Mouse (Mus musculus) kidney, postnatal 4 days (tissue): ENCODE data around the gene Syce3.
A peak's percentile ranks its signal among the peaks of the same experiment; 100 is the strongest.
"Not testable (repeated sequence)": the region's sequence is repeated elsewhere in the genome, so short reads cannot be mapped to it uniquely, and the experiment has no call there.

Source experiments
- DNase-seq, 2 experiments: peaks; one replicate each; pipeline ENCODE4 v3.0.0; 2021; ENCODE audit warnings: mixed read lengths in 2 of 2

Gene Syce3

GRCm38 (mm10) chr15:89410118-89410517 lies at the start of gene Syce3:
Gene Syce3, minus strand, starts transcription at chr15:89410503.
- DNase-seq: no peak

DNA sequence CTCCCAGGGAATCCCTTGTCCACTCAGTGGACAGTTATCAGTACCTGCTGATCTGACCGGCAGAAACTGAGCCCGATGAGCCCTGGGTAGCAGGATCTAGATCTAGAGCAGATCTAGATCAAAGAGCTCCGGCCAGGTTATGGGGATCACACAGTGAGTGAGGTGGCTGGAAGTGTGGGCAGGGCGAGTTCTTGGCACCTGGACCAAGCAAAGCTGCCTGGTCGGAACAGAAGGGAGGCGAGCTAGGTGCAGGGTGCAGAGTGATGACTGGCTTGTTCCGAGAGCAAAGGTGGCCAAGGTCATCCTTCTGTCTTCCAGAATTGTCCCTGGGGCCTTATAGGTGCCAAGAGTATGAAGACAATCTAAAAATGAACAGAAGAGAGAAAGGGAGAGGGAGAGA lies 49.5 kb upstream of the Syce3 start:
- no peak for DNase-seq

DNA sequence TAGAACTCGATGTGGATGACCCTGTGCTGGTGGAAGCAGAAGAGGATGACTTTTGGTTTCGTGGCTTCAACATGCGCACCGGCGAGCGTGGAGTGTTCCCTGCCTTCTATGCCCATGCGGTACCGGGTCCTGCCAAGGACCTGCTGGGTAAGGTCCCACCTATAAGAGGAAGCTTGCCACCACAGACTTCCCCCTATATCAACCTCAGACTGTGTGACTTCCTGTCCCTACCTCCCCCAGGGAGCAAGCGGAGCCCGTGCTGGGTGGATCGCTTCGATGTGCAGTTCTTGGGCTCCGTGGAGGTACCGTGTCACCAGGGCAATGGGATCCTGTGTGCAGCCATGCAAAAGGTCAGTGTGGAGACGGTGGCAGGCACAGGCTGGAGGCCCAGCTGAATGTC lies 48.6 kb upstream of the Syce3 start:
- no peak for DNase-seq

DNA sequence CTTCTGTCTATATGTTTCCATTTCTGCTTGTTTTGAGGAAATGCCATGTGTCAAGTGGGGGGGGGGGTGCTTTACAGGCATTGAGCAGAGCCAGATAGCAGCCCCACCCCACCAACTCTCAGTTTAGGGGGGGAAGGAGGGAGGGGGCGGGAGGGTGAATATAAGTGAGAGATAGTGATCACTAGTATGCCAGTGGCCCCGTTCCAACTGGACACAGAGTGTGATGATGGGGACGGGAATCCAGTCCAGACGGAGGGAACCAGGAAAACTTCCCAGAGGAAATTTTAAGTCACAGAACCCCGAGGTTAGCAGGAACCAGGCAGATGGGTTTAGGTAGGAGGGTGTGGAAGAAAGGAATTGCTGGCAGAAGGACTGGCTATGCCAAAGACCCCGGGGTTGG lies 45.3 kb upstream of the Syce3 start:
- no peak for DNase-seq

GRCm38 (mm10) chr15:89454857-89455256 lies 44.6 kb upstream of the Syce3 start:
- no peak for DNase-seq

GRCm38 (mm10) chr15:89453865-89454478 lies 43.7 kb upstream of the Syce3 start, which contains the start of gene Mapk8ip2:
Gene Mapk8ip2, plus strand, starts transcription at chr15:89453913.
- DNase-seq: peak in 1 of 2 experiments; percentile 33

GRCm38 (mm10) chr15:89452906-89453864 lies 42.9 kb upstream of the Syce3 start:
- peak; percentile 89 to 90 for DNase-seq

DNA sequence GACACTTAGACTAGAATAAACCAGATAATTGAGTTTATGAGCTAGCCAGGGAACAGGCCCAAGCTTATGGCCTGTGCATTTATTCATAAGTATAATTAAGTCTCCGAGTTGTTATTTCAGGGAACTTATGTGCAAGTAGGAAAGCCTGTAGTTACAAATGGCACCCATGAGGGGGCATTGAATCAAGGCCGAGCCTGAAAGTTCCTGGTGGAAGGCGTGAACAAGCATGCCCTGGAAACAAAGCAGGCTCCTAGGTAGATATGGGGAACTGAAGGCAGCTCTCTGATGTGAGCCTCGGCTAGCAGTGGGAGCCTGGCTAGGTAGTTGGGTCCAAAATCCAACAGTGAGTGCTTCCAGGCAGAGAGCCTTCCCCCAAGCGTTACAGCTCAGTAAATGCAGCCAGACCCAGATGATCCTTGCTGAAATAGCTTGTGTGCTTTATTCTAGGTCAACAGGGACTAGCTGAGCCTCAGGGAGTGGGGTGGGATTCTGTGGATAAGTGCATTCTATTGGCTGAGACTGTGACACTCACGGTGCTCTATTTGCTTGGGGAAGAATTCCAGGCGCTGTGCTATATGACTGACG lies 32.3 kb upstream of the Syce3 start:
- no peak for DNase-seq

GRCm38 (mm10) chr15:89435878-89436277 lies 25.6 kb upstream of the Syce3 start:
- DNase-seq: no peak

GRCm38 (mm10) chr15:89434136-89434535 lies 23.8 kb upstream of the Syce3 start:
- DNase-seq: no peak

DNA sequence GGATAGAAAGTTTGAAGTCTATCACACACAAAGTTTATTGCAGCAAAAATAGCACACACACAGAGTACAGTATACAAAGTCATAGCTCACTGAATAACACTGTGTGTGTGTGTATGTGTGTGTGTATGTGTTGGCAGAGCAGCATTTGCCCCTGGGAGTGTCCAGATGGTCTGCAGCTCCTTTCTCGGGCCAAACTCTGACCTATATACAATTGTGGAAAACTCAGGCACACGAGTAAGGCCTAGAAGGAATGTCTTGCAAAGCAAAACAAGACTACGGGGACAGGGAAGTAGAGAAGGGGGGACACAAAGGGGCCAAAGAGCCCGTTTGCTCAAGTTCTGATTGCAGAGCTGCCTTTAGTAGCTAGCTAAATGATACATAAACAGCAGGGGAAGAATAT lies 22.6 kb upstream of the Syce3 start:
- no peak for DNase-seq

- DNase-seq: no peak
These were observed 21.5 kb upstream of the Syce3 start for GRCm38 (mm10) chr15:89431806-89432205.

- no peak for DNase-seq
These were observed 21.0 kb upstream of the Syce3 start for GRCm38 (mm10) chr15:89431271-89431670.

DNA sequence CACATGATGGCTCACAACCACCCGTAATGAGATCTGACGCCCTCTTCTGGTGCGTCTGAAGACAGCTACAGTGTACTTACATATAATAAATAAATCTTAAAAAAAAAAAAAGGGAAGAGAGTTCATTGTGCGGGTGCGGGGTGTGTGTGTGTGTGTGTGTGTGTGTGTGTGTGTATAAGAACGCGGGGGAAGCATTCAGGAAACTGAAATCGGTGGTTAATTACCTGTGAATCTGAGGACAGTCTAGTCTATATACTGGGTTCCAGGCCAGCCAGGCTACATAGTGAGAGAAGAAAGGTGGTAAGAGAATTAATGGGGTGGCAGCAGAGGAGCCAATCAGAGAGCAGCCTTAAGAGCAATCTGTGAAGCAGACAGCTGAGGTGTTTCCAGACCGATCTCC lies 20.5 kb upstream of the Syce3 start:
- DNase-seq: not testable (repeated sequence)

DNA sequence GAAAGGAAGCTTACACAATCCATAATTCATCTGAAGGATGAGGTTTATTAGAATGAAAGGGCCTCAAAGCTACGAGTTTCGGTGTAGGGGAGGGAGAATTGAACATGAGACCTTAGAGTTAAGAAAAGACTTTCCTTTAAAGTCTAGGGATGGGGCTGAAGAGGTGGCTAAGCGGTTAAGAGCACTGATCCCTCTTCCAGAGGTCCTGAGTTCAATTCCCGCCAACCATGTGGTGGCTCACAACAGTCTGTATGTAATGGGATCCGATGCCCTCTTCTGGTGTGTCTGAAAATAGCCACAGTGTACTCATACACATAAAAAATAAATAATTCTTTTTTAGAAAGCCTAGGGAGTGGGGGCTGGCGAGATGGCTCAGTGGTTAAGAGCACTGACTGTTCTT lies 20.0 kb upstream of the Syce3 start:
- no peak for DNase-seq

DNA sequence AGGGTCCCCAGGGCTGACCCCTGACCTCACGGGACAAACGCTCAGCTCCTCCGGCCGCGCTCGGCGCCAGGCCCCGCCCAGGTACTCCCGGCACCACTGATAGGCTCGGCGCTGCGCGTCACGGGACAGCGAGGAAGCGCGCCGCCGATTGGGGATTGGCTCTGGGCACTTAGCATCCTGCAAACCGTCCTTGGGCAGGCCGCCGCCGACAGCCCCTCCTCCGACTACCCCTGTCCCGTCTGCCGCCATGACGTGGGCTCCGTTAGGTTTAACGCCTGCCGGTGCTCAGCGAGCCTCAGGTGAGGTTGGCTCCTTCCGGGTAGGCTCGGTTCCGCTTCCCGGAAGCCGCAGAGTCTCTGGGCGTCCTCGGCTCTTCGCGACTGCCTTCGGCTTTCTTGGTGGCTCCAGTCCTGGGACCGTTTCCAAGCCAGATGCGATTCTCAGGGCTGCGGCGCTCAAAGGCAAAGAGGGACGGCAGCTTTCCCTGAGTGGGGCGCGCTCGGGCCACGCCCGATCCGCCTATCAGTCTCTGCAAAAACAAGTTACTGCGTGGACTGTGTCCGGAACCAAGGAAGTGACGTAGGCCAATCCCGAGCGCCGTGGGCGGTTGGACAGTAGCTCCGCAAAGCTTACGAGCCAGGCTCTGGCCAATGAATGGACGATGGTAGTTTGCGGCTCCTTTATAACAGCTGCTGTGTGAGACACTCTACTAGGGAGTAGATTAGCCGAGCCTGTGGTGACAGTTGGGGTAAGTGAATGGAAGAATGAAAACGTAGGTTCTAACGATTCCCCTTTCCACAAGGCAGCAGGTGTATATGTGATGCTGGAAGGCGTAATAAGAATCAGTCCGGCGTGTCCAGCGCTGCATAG lies 19.3 kb upstream of the Syce3 start, which contains the start of the genes C730034F03Rik, Gm44502 and Chkb:
TSS of gene C730034F03Rik (plus strand) at position 238 of the 870 bp plus-strand sequence.
TSS of gene Gm44502 (minus strand) at position 345 of the 870 bp plus-strand sequence.
TSS of gene Chkb (minus strand) at position 557 of the 870 bp plus-strand sequence.
- DNase-seq: peak; percentile 91 to 95

GRCm38 (mm10) chr15:89428821-89429351 lies 18.6 kb upstream of the Syce3 start:
- no peak for DNase-seq

GRCm38 (mm10) chr15:89428136-89428790 lies 18.0 kb upstream of the Syce3 start:
- DNase-seq: no peak

- DNase-seq: no peak
These were observed 16.4 kb upstream of the Syce3 start for GRCm38 (mm10) chr15:89426716-89427115.

DNA sequence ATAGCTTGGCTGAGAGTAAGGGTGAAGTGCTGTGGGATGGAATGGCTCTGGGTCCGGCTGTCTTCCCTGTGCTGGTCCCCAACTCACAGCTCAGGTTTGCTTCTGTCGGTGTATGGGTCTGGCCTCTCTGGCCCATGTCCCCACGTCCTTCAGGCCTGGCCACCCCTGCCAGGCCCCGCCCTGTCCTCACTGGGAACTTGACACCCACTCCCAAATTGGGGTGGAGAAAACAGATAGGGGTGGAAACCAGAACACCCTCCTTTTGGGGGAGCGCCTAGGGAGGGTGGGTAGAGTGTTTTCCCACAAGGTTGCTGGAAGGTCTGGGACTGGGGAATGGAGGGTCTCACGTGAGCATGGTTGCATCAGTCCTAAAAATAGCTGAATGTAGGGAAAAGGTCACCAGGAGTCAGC lies 15.4 kb upstream of the Syce3 start, which contains the start of gene Cpt1b:
TSS of gene Cpt1b (minus strand) at position 153 of the 411 bp plus-strand sequence.
- DNase-seq: peak; percentile 41 to 44

GRCm38 (mm10) chr15:89424621-89425020 lies 14.3 kb upstream of the Syce3 start:
- no peak for DNase-seq
